Mouse (Mus musculus) CD4-positive helper T cell, adult 2 months (primary cell): ENCODE data around the gene Pspn.

Experiments
- DNase-seq: peaks from one replicate; pipeline ENCODE4 v3.0.0-alpha.2; 2012; ENCODE audit warnings: low read depth, missing footprints, low spot score

The Pspn gene

GRCm38 (mm10) chr17:56999968-57000609 is at the start of gene Pspn:
Gene Pspn (minus strand): TSS chr17:57000018.
- no peak for DNase-seq

GRCm38 (mm10) chr17:57048816-57049215 is 49.0 kb upstream of the Pspn start:
- DNase-seq, result no peak

- no peak for DNase-seq
These were observed 47.6 kb upstream of the Pspn start for GRCm38 (mm10) chr17:57047406-57047805.

- DNase-seq, result no peak
These were observed 41.7 kb upstream of the Pspn start, which contains the start of gene Slc25a41 for GRCm38 (mm10) chr17:57041554-57041953. Gene Slc25a41 (minus strand): TSS chr17:57041654.

- no peak for DNase-seq
These were observed 39.2 kb upstream of the Pspn start for GRCm38 (mm10) chr17:57038978-57039377.

GRCm38 (mm10) chr17:57032854-57033253 is 33.0 kb upstream of the Pspn start:
- DNase-seq, result peak; percentile 28

- peak; percentile 100 for DNase-seq
These were observed 32.0 kb upstream of the Pspn start for GRCm38 (mm10) chr17:57031661-57032420.

GRCm38 (mm10) chr17:57030931-57031660 is 31.3 kb upstream of the Pspn start, which contains the start of gene Khsrp:
Gene Khsrp (minus strand): TSS chr17:57031522.
- DNase-seq, result peak; percentile 61

- no peak for DNase-seq
These were observed 29.9 kb upstream of the Pspn start for GRCm38 (mm10) chr17:57029691-57030090.

GRCm38 (mm10) chr17:57027471-57027870 is 27.7 kb upstream of the Pspn start:
- DNase-seq, result no peak

- no peak for DNase-seq
These were observed 21.1 kb upstream of the Pspn start for GRCm38 (mm10) chr17:57020960-57021359.

- no peak for DNase-seq
These were observed 19.9 kb upstream of the Pspn start for GRCm38 (mm10) chr17:57019693-57020092.

- DNase-seq, result no peak
These were observed 12.5 kb upstream of the Pspn start for GRCm38 (mm10) chr17:57012245-57012795.

GRCm38 (mm10) chr17:57011236-57012141 is 11.7 kb upstream of the Pspn start, which contains the start of the genes Gtf2f1 and Gm17949:
Gene Gtf2f1 (minus strand): TSS chr17:57011288.
Gene Gm17949 (plus strand): TSS chr17:57011469.
- peak; percentile 100 for DNase-seq

- DNase-seq, result no peak
These were observed 11.1 kb upstream of the Pspn start for GRCm38 (mm10) chr17:57010911-57011235.

GRCm38 (mm10) chr17:57007137-57007905 is 7.5 kb upstream of the Pspn start:
- no peak for DNase-seq

- DNase-seq, result no peak
These were observed 4.2 kb upstream of the Pspn start for GRCm38 (mm10) chr17:57003994-57004393.

- no peak for DNase-seq
These were observed 1.4 kb upstream of the Pspn start for GRCm38 (mm10) chr17:57001228-57001627.

GRCm38 (mm10) chr17:56999414-56999813 is 404 bp downstream of the Pspn start:
- no peak for DNase-seq

- peak; percentile 99 for DNase-seq
These were observed 2.7 kb downstream of the Pspn start, which contains the start of gene Alkbh7 for GRCm38 (mm10) chr17:56997029-56997667. Gene Alkbh7 (plus strand): TSS chr17:56997339.
